Mouse (Mus musculus): ENCODE data around the gene Sik1. TPM values are rescaled to one million over a fixed set of nuclear protein-coding genes. Genes with fewer than 3 reads are reported as not detected.

The Sik1 gene
- total RNA-seq, 2 experiments from 2014 or later, result 18.7 to 29.0 TPM

GRCm38 (mm10) chr17:31836264-31836607 is 19.4 kb downstream of the Sik1 start:
- intact Hi-C loops (cut with DNase I), result no loop called here
- DNase-seq (ENCODE audit: low spot score), result no peak

- intact Hi-C loops (cut with DNase I), result no loop called here
- no peak for DNase-seq (ENCODE audit: low spot score)
These were observed 19.9 kb downstream of the Sik1 start for GRCm38 (mm10) chr17:31835528-31836263.

- no peak for DNase-seq (ENCODE audit: low spot score)
- intact Hi-C loops (cut with DNase I), result loop anchor here (5.0 kb wide), 1 partner anchor 42 kb away; no protein-coding TSS in a partner anchor
These were observed 21.1 kb downstream of the Sik1 start for GRCm38 (mm10) chr17:31834320-31835065.

GRCm38 (mm10) chr17:31833752-31834151 is 21.9 kb downstream of the Sik1 start:
- DNase-seq (ENCODE audit: low spot score), result no peak

GRCm38 (mm10) chr17:31832577-31832964 is 23.0 kb downstream of the Sik1 start:
- DNase-seq (ENCODE audit: low spot score), result no peak

More at GRCm38 (mm10) chr17:31833752-31834151, 21.9 kb downstream of the Sik1 start:
- intact Hi-C loops (cut with DNase I), result loop anchor here (5.0 kb wide), 1 partner anchor 41 kb away; no protein-coding TSS in a partner anchor

GRCm38 (mm10) chr17:31831866-31832576 is 23.6 kb downstream of the Sik1 start:
- intact Hi-C loops (cut with DNase I), result loop anchor here (5.0 kb wide), 1 partner anchor 40 kb away; no protein-coding TSS in a partner anchor
- DNase-seq (ENCODE audit: low spot score), result no peak

More at GRCm38 (mm10) chr17:31832577-31832964, 23.0 kb downstream of the Sik1 start:
- intact Hi-C loops (cut with DNase I), result loop anchor here (5.0 kb wide), 1 partner anchor 40 kb away; no protein-coding TSS in a partner anchor

- DNase-seq (ENCODE audit: low spot score), result no peak
- intact Hi-C loops (cut with DNase I), result loop anchor here (5.0 kb wide), 1 partner anchor 39 kb away; no protein-coding TSS in a partner anchor
These were observed 24.3 kb downstream of the Sik1 start for GRCm38 (mm10) chr17:31831097-31831865.

GRCm38 (mm10) chr17:31830506-31831075 is 25.0 kb downstream of the Sik1 start:
- DNase-seq (ENCODE audit: low spot score), result no peak
- intact Hi-C loops (cut with DNase I), result loop anchor here (5.0 kb wide), 1 partner anchor 38 kb away; no protein-coding TSS in a partner anchor

- intact Hi-C loops (cut with DNase I), result no loop called here
- no peak for DNase-seq (ENCODE audit: low spot score)
These were observed 26.7 kb downstream of the Sik1 start for GRCm38 (mm10) chr17:31828916-31829315.

- no peak for DNase-seq (ENCODE audit: low spot score)
- intact Hi-C loops (cut with DNase I), result no loop called here
These were observed 27.5 kb downstream of the Sik1 start for GRCm38 (mm10) chr17:31828118-31828517.

- intact Hi-C loops (cut with DNase I), result no loop called here
- no peak for DNase-seq (ENCODE audit: low spot score)
These were observed 28.4 kb downstream of the Sik1 start for GRCm38 (mm10) chr17:31827206-31827605.

GRCm38 (mm10) chr17:31826669-31827068 is 28.9 kb downstream of the Sik1 start:
- intact Hi-C loops (cut with DNase I), result no loop called here
- DNase-seq (ENCODE audit: low spot score), result no peak

GRCm38 (mm10) chr17:31825678-31826077 is 29.9 kb downstream of the Sik1 start:
- no peak for DNase-seq (ENCODE audit: low spot score)
- intact Hi-C loops (cut with DNase I), result no loop called here

GRCm38 (mm10) chr17:31824812-31825211 is 30.8 kb downstream of the Sik1 start:
- no peak for DNase-seq (ENCODE audit: low spot score)
- intact Hi-C loops (cut with DNase I), result no loop called here

GRCm38 (mm10) chr17:31821136-31821933 is 34.3 kb downstream of the Sik1 start:
- intact Hi-C loops (cut with DNase I), result no loop called here
- DNase-seq (ENCODE audit: low spot score), result no peak

GRCm38 (mm10) chr17:31820099-31820846 is 35.3 kb downstream of the Sik1 start:
- no peak for DNase-seq (ENCODE audit: low spot score)
- intact Hi-C loops (cut with DNase I), result no loop called here

- intact Hi-C loops (cut with DNase I), result no loop called here
- DNase-seq (ENCODE audit: low spot score), result no peak
These were observed 36.2 kb downstream of the Sik1 start for GRCm38 (mm10) chr17:31819372-31819771.

- intact Hi-C loops (cut with DNase I), result no loop called here
- DNase-seq (ENCODE audit: low spot score), result no peak
These were observed 37.8 kb downstream of the Sik1 start for GRCm38 (mm10) chr17:31817815-31818214.

Measured in heart, postnatal 25 days (tissue).